Mouse (Mus musculus) embryonic facial prominence, embryonic 11.5 days (tissue): ENCODE results near the gene Nhlh1. TPM values are rescaled to one million over a fixed set of nuclear protein-coding genes. Genes with fewer than 3 reads are reported as not detected.

Source experiments
- ATAC-seq: fragments of 200-750 bp; cut with Nextera tagmentation; replicated peaks from 2 replicates; pipeline ENCODE4 v1.8.0; 2017; ENCODE audit warnings: low read depth; ENCODE audit not compliant: insufficient number of reproducible peaks, low FRiP score, low TSS enrichment
- DNase-seq: peaks from one replicate; pipeline ENCODE4 v3.0.0-alpha.2; 2015; ENCODE audit warnings: low spot score
- H3K27ac ChIP-seq: fragments of 300-500 bp; sonication (generic); replicated peaks from 2 replicates; pipeline ENCODE4 v1.5.1; 2014; ENCODE audit warnings: mild to moderate bottlenecking, low read depth, low read length, control low read depth
- H3K27me3 ChIP-seq: fragments of 300-500 bp; sonication (generic); 2 replicates; pipeline ENCODE4 v1.6.1; 2014; ENCODE audit warnings: mild to moderate bottlenecking, low read length, moderate library complexity, mixed read lengths; ENCODE audit not compliant: control insufficient read depth, insufficient read depth
- H3K36me3 ChIP-seq: fragments of 300-500 bp; sonication (generic); replicated peaks from 2 replicates; pipeline ENCODE4 v1.6.1; 2014; ENCODE audit warnings: low read depth, mild to moderate bottlenecking, low read length, moderate library complexity, mixed read lengths; ENCODE audit not compliant: control insufficient read depth, insufficient read depth
- H3K4me1 ChIP-seq: fragments of 300-500 bp; sonication (generic); 2 replicates; pipeline ENCODE4 v1.6.1; 2014; ENCODE audit warnings: low read length, mixed read lengths; ENCODE audit not compliant: control insufficient read depth, insufficient read depth
- H3K4me2 ChIP-seq: fragments of 300-500 bp; sonication (generic); 2 replicates; pipeline ENCODE4 v1.6.1; 2014; ENCODE audit warnings: low read depth, mild to moderate bottlenecking, control low read depth, low read length, moderate library complexity
- H3K4me3 ChIP-seq: fragments of 300-500 bp; sonication (generic); 2 replicates; pipeline ENCODE4 v1.5.1; 2014; ENCODE audit warnings: low read depth, low read length, control low read depth
- H3K9ac ChIP-seq: fragments of 300-500 bp; sonication (generic); replicated peaks from 2 replicates; pipeline ENCODE4 v1.6.1; 2014; ENCODE audit warnings: mild to moderate bottlenecking, control low read depth, low read length
- H3K9me3 ChIP-seq: fragments of 300-500 bp; sonication (generic); replicated peaks from 2 replicates; pipeline ENCODE4 v1.6.1; 2016; ENCODE audit warnings: mild to moderate bottlenecking, low read length, inconsistent platforms, mixed read lengths; ENCODE audit not compliant: control insufficient read depth
- WGBS: fragments of 180-500 bp; shearing (Covaris S2); extraction: QIAGEN DNeasy Blood & Tissue Kit; methylation state at CpG from one replicate; pipeline ENCODE4 v1.1.7; 2014; 5-methylcytosine and 5-hydroxymethylcytosine counted together
- polyA plus RNA-seq: library from polyadenylated mRNA; unstranded; fragments of >200 nt; fragmentation: Nextera tagmentation; extraction: Ambion mirVana; gene quantifications from 2 replicates; pipeline ENCODE4 v1.2.1, GENCODE M21; 2014

Nhlh1 gene
- polyA plus RNA-seq, 1 experiment from 2014 or later: 4.6 TPM

- peaks cover 28% of the 10 kb centered on the region for H3K36me3 ChIP-seq
- no peak for ATAC-seq
- no peak overlapping the region for H3K27ac ChIP-seq
- no peaks in the 10 kb centered on the region; the same call in 1 of the 2 replicates for H3K4me1 ChIP-seq
- no peak overlapping the region for H3K9ac ChIP-seq
- no peaks in the 10 kb centered on the region for H3K9me3 ChIP-seq
- DNase-seq: no peak
- no peak overlapping the region for H3K4me2 ChIP-seq
- H3K27me3 ChIP-seq: no peaks in the 10 kb centered on the region
- H3K4me3 ChIP-seq: no peak overlapping the region
- 88% methylated on average over 20 of the region's 20 CpGs for WGBS
These were observed 47.1 kb downstream of the Nhlh1 start for GRCm38 (mm10) chr1:172010042-172010824.

GRCm38 (mm10) chr1:172009406-172009805 is 48.0 kb downstream of the Nhlh1 start:
- WGBS: 92% methylated on average over 21 of the region's 21 CpGs
- Histone ChIP-seq H3K4me1 (no peaks in the 10 kb centered on the region), H3K36me3 (peaks cover 28% of the 10 kb centered on the region), H3K27me3 (no peaks in the 10 kb centered on the region), H3K27ac (no peak overlapping the region), H3K4me3 (no peak overlapping the region), H3K4me2 (no peak overlapping the region), H3K9ac (no peak overlapping the region), H3K9me3 (no peaks in the 10 kb centered on the region)
- DNase-seq: no peak
- ATAC-seq: no peak

GRCm38 (mm10) chr1:172008351-172008750 is 49.0 kb downstream of the Nhlh1 start:
- Histone ChIP-seq H3K9ac (no peak overlapping the region), H3K9me3 (no peaks in the 10 kb centered on the region), H3K36me3 (peaks cover 28% of the 10 kb centered on the region), H3K27me3 (no peaks in the 10 kb centered on the region), H3K4me3 (no peak overlapping the region), H3K4me1 (no peaks in the 10 kb centered on the region), H3K27ac (no peak overlapping the region), H3K4me2 (no peak overlapping the region)
- DNase-seq: no peak
- ATAC-seq: no peak
- WGBS: 90% methylated on average over 9 of the region's 9 CpGs

GRCm38 (mm10) chr1:172007761-172008160 is 49.6 kb downstream of the Nhlh1 start:
- Histone ChIP-seq H3K4me2 (no peak overlapping the region), H3K36me3 (peaks cover 28% of the 10 kb centered on the region), H3K4me1 (no peaks in the 10 kb centered on the region), H3K9ac (no peak overlapping the region), H3K4me3 (no peak overlapping the region), H3K9me3 (no peaks in the 10 kb centered on the region), H3K27me3 (no peaks in the 10 kb centered on the region), H3K27ac (no peak overlapping the region)
- ATAC-seq (no peak), DNase-seq (no peak)
- 94% methylated on average over 21 of the region's 21 CpGs for WGBS

Other genes with a start within 250 kb of the Nhlh1 start
- gene Cd84, start 217.9 kb downstream of the Nhlh1 start, polyA plus RNA-seq: 0.35 and 0.66 TPM in 2 replicates
- not detected in 2 replicates for gene Gm10521, start 161.9 kb downstream of the Nhlh1 start, polyA plus RNA-seq
- gene Slamf6, start 140.1 kb downstream of the Nhlh1 start, polyA plus RNA-seq: not detected in 2 replicates
- 25.3 and 28.6 TPM in 2 replicates for gene Vangl2, start 29.1 kb downstream of the Nhlh1 start, polyA plus RNA-seq
- gene Copa, start 25.0 kb upstream of the Nhlh1 start, polyA plus RNA-seq: 185 and 186 TPM in 2 replicates
- gene Ncstn, start 25.2 kb upstream of the Nhlh1 start, polyA plus RNA-seq: 85.6 and 89.2 TPM in 2 replicates
- 153 and 155 TPM in 2 replicates for gene Pex19, start 69.2 kb upstream of the Nhlh1 start, polyA plus RNA-seq
- 103 and 109 TPM in 2 replicates for gene Dcaf8, start 90.5 kb upstream of the Nhlh1 start, polyA plus RNA-seq
- gene Pea15a, start 149.2 kb upstream of the Nhlh1 start, polyA plus RNA-seq: 121 and 123 TPM in 2 replicates
- 1.7 and 2.3 TPM in 2 replicates for gene Casq1, start 162.3 kb upstream of the Nhlh1 start, polyA plus RNA-seq
- gene Atp1a4, start 200.8 kb upstream of the Nhlh1 start, polyA plus RNA-seq: not detected in 2 replicates
- 30.1 and 36.7 TPM in 2 replicates for gene Igsf8, start 204.1 kb upstream of the Nhlh1 start, polyA plus RNA-seq
- 0.60 and 0.65 TPM in 2 replicates for gene Atp1a2, start 240.5 kb upstream of the Nhlh1 start, polyA plus RNA-seq